Mouse (Mus musculus) liver, embryonic 11.5 days (tissue): ENCODE measurements around the gene Gdf15. TPM values are rescaled to one million over a fixed set of nuclear protein-coding genes. Genes with fewer than 3 reads are reported as not detected.

ENCODE experiments used
- ATAC-seq: fragments of 200-750 bp; cut with Nextera tagmentation; replicated peaks from 2 replicates; pipeline ENCODE4 v1.8.0; 2017; ENCODE audit warnings: moderate number of reproducible peaks, mild to moderate bottlenecking, moderate TSS enrichment, moderate library complexity; ENCODE audit not compliant: low FRiP score
- DNase-seq: peaks from one replicate; pipeline ENCODE4 v3.0.0-alpha.2; 2017; ENCODE audit warnings: low spot score
- H3K27ac ChIP-seq: fragments of 300-500 bp; sonication (generic); 2 replicates; pipeline ENCODE4 v1.5.1; 2014; ENCODE audit warnings: mild to moderate bottlenecking, low read depth, low read length, control low read depth
- H3K27me3 ChIP-seq: fragments of 300-500 bp; sonication (generic); replicated peaks from 2 replicates; pipeline ENCODE4 v1.6.1; 2014; ENCODE audit warnings: low read length, mixed read lengths; ENCODE audit not compliant: control insufficient read depth, insufficient read depth
- H3K36me3 ChIP-seq: fragments of 300-500 bp; sonication (generic); 2 replicates; pipeline ENCODE4 v1.6.1; 2014; ENCODE audit warnings: mild to moderate bottlenecking, low read length, moderate library complexity, mixed read lengths; ENCODE audit not compliant: control insufficient read depth, insufficient read depth
- H3K4me1 ChIP-seq: fragments of 300-500 bp; sonication (generic); replicated peaks from 2 replicates; pipeline ENCODE4 v1.6.1; 2014; ENCODE audit warnings: low read length, mixed read lengths; ENCODE audit not compliant: control insufficient read depth, insufficient read depth
- H3K4me2 ChIP-seq: fragments of 300-500 bp; sonication (generic); 2 replicates; pipeline ENCODE4 v1.6.1; 2014; ENCODE audit warnings: mild to moderate bottlenecking, control low read depth, moderate library complexity
- H3K4me3 ChIP-seq: fragments of 300-500 bp; sonication (generic); 2 replicates; pipeline ENCODE4 v1.5.1; 2014; ENCODE audit warnings: low read depth, low read length, control low read depth
- H3K9ac ChIP-seq: fragments of 300-500 bp; sonication (generic); 2 replicates; pipeline ENCODE4 v1.6.1; 2014; ENCODE audit warnings: low read depth, low read length, control low read depth
- H3K9me3 ChIP-seq: fragments of 300-500 bp; sonication (generic); 2 replicates; pipeline ENCODE4 v1.6.1; 2016; ENCODE audit warnings: low read length, inconsistent platforms, mixed read lengths; ENCODE audit not compliant: control insufficient read depth
- WGBS: fragments of 180-500 bp; shearing (Covaris S2); extraction: QIAGEN DNeasy Blood & Tissue Kit; methylation state at CpG from one replicate; pipeline ENCODE4 v1.1.7; 2014; 5-methylcytosine and 5-hydroxymethylcytosine counted together
- polyA plus RNA-seq: library from polyadenylated mRNA; unstranded; fragments of >200 nt; fragmentation: Nextera tagmentation; extraction: Ambion mirVana; gene quantifications from 2 replicates; pipeline ENCODE4 v1.2.1, GENCODE M21; 2014

The Gdf15 gene
- polyA plus RNA-seq, 1 experiment from 2014 or later: 4.2 TPM

DNA sequence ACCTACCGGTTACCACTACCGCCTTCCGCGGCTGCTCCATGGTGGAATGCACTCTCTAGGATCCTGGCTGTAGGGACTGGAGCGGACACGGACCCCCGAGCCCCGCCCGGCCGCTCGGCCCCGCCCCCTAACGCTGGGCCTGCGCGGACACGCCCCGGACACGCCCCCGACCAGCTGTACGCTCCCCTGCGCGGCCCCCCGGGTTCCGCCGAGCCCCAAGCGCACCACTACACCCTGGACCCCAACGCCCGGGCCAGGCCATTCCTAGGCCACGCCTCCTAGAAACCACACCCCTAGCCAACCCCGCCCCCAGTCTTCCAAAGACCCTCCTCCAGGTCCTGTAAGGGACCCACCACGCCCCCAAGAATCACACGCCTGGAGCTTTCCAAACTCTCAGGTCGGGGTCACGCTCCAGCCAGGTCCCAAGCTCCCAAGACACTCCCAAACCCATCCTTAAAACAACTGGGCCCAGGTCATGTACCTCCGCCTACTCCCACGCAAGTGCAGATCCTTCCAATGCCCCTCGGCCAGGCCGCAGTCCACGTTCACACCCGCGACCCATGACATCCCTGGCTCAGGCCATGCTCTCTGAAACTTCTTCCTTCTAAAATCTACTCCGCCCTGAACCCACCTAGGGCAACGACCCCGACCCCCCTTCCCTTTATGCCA lies 27.5 kb upstream of the Gdf15 start:
- Histone ChIP-seq H3K9me3 (no peaks in the 10 kb centered on the region), H3K4me3 (peak overlapping the region; percentile 83), H3K27ac (peak overlapping the region; percentile 67), H3K27me3 (no peaks in the 10 kb centered on the region), H3K4me1 (peaks cover 23% of the 10 kb centered on the region), H3K36me3 (no peaks in the 10 kb centered on the region), H3K9ac (peak overlapping the region; percentile 71), H3K4me2 (peak overlapping the region; percentile 99)
- peak; percentile 95 for ATAC-seq
- WGBS: 2% methylated on average over 44 of the region's 44 CpGs
- peak; percentile 100 for DNase-seq

- no peaks in the 10 kb centered on the region for H3K36me3 ChIP-seq
- peak overlapping the region; percentile 99 for H3K4me2 ChIP-seq
- DNase-seq (no peak), ATAC-seq (peak; percentile 60)
- H3K9ac ChIP-seq: peak overlapping the region; percentile 69
- H3K4me1 ChIP-seq: peaks cover 23% of the 10 kb centered on the region
- WGBS: 2% methylated on average over 31 of the region's 31 CpGs
- no peaks in the 10 kb centered on the region for H3K9me3 ChIP-seq
- peak overlapping the region; percentile 83 for H3K4me3 ChIP-seq
- peak overlapping the region; percentile 67 for H3K27ac ChIP-seq
- no peaks in the 10 kb centered on the region for H3K27me3 ChIP-seq
Measured at GRCm38 (mm10) chr8:70658897-70659603, 26.8 kb upstream of the Gdf15 start.

DNA sequence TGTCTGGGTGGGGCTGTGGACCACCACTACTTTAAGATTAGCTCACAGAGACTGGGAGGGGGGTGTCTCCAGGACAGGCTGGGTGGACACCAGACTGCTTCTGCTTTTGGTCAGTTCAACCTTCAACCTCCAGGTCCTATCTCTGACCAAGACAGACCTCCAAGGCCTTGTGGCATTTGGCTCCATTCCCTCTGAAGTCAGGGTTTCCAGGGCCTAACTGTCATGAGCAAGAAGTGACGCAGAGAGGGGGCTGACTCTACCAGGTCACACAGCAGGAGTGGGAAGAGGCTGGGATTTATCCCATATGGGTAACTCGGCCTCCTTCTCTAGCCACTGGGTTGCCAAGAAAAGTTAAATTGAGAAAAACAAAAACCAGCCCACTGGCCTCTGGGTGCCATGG lies 25.5 kb upstream of the Gdf15 start:
- no peak overlapping the region for H3K4me3 ChIP-seq
- no peaks in the 10 kb centered on the region for H3K27me3 ChIP-seq
- H3K36me3 ChIP-seq: no peaks in the 10 kb centered on the region
- 0 out of 2 replicates have a peak overlapping the region, but pooled peaks have one; percentile 15 for H3K9ac ChIP-seq
- H3K9me3 ChIP-seq: no peaks in the 10 kb centered on the region
- H3K27ac ChIP-seq: no peak overlapping the region
- H3K4me2 ChIP-seq: peak overlapping the region; percentile 99; the same call in 1 of the 2 replicates
- WGBS: 83% methylated on average over 2 of the region's 2 CpGs
- ATAC-seq (no peak), DNase-seq (no peak)
- H3K4me1 ChIP-seq: peaks cover 23% of the 10 kb centered on the region

DNA sequence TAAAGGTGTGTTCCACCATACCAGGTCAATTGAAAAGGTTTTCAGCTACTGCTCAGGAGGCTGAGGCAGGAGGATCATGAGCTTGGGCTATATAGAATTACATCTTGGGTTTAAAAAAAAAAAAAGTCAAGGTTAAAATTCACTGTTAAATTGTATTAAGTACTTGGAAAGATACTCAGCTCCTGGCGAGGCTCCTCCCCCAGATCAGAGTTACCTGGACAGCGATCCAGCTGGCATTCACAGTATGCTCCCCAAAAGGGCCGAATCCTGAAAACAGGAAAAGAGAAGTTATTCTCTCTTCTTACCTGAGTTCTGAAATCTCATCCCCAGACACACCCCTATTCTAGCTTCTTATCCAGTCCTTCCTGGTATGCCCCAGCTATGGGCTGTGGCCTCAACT lies 25.0 kb upstream of the Gdf15 start:
- Histone ChIP-seq H3K9me3 (no peaks in the 10 kb centered on the region), H3K27ac (no peak overlapping the region), H3K4me1 (peaks cover 23% of the 10 kb centered on the region), H3K27me3 (no peaks in the 10 kb centered on the region), H3K4me2 (no peak overlapping the region), H3K4me3 (no peak overlapping the region), H3K36me3 (no peaks in the 10 kb centered on the region; the same call in 1 of the 2 replicates), H3K9ac (no peak overlapping the region)
- WGBS: 93% methylated on average over 3 of the region's 3 CpGs
- no peak for ATAC-seq
- DNase-seq: no peak

DNA sequence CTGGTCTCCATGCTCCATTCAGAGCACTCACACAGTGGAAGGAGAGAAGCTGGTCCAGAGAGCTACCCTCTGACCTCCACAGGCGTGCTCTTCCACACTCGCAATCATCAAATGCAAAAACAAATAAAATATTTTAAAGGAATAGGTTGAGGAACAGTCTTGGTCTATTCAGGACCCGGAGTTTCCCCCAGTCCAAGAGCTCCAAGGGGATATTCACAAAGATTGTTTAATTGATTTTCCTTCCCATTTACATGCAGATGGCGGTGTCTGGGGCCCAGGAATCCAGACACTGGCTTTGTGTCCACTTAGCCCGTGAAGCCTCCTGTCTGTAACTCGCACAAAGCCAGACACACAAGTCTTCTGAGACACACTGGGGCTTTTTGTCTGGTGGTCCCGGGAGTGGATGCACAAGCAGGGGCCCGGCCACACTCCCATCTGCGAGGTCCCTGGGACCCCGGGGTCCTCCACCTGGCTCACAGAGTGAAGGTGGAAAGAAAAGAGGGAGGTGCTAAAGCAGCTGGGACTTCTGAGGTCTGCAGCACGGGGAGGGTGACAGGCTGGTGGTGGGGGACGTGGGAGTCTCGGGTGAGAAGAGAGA lies 24.0 kb upstream of the Gdf15 start:
- WGBS: 84% methylated on average over 13 of the region's 13 CpGs
- Histone ChIP-seq H3K36me3 (peaks cover 5% of the 10 kb centered on the region; the same call in 1 of the 2 replicates), H3K4me3 (no peak overlapping the region), H3K9ac (no peak overlapping the region), H3K4me1 (peaks cover 19% of the 10 kb centered on the region), H3K4me2 (no peak overlapping the region), H3K9me3 (no peaks in the 10 kb centered on the region), H3K27me3 (no peaks in the 10 kb centered on the region), H3K27ac (no peak overlapping the region)
- ATAC-seq (no peak), DNase-seq (no peak)

GRCm38 (mm10) chr8:70655469-70655868 lies 23.2 kb upstream of the Gdf15 start:
- peaks cover 8% of the 10 kb centered on the region; the same call in 1 of the 2 replicates for H3K36me3 ChIP-seq
- H3K4me1 ChIP-seq: peaks cover 13% of the 10 kb centered on the region
- no peak for DNase-seq
- H3K4me2 ChIP-seq: no peak overlapping the region
- no peak for ATAC-seq
- H3K27me3 ChIP-seq: no peaks in the 10 kb centered on the region
- no peak overlapping the region for H3K9ac ChIP-seq
- no peak overlapping the region for H3K4me3 ChIP-seq
- 77% methylated on average over 2 of the region's 2 CpGs for WGBS
- no peaks in the 10 kb centered on the region for H3K9me3 ChIP-seq
- no peak overlapping the region for H3K27ac ChIP-seq

GRCm38 (mm10) chr8:70654121-70654520 lies 21.9 kb upstream of the Gdf15 start:
- 30% methylated on average over 1 of the region's 1 CpGs for WGBS
- peaks cover 13% of the 10 kb centered on the region for H3K36me3 ChIP-seq
- peaks cover 16% of the 10 kb centered on the region for H3K4me1 ChIP-seq
- no peak overlapping the region for H3K4me2 ChIP-seq
- no peak overlapping the region for H3K9ac ChIP-seq
- ATAC-seq (no peak), DNase-seq (no peak)
- no peak overlapping the region for H3K27ac ChIP-seq
- H3K27me3 ChIP-seq: no peaks in the 10 kb centered on the region
- H3K9me3 ChIP-seq: no peaks in the 10 kb centered on the region
- no peak overlapping the region for H3K4me3 ChIP-seq

DNA sequence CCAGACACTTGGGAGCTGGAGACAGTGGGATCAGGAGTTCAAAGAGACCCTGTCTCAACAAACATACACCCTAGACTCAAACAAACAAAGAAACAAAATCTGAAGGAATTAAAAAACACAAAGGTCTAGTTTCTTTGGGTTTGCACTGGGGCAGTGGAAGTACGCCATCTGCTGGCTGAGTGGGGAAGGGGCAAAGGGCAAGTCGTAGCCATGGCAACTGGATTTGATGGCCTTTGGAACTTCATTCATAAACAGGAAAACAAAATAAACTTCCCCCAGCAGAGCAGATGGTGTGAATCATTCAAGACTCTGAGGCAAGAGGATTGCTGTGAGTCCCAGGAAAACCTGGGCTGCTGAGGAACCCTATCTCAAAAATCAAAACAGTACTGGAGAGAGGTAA lies 21.0 kb upstream of the Gdf15 start:
- 48% methylated on average over 2 of the region's 2 CpGs for WGBS
- no peak overlapping the region for H3K27ac ChIP-seq
- peaks cover 19% of the 10 kb centered on the region for H3K4me1 ChIP-seq
- ATAC-seq (no peak), DNase-seq (no peak)
- no peaks in the 10 kb centered on the region for H3K9me3 ChIP-seq
- H3K4me3 ChIP-seq: no peak overlapping the region
- H3K36me3 ChIP-seq: peaks cover 15% of the 10 kb centered on the region
- H3K4me2 ChIP-seq: no peak overlapping the region
- no peak overlapping the region for H3K9ac ChIP-seq
- H3K27me3 ChIP-seq: no peaks in the 10 kb centered on the region
